Comparison of ENCODE assay signal across 9 mouse cellular contexts in genomic region chr11:59961338-59961875, GRCm38 (mm10). TPM values are rescaled to one million over a fixed set of nuclear protein-coding genes. Genes with fewer than 3 reads are reported as not detected.
DNase-seq lines count a peak whose midpoint lies in the region; ATAC-seq and TF ChIP-seq lines count a peak whose summit lies in the region.
"Had no signal": no experiment of that assay in that cellular context is flagged by ENCODE, and none has a peak within 500 bp of the region (broad histone marks: within the 10 kb centered on the region; RNA-seq: fewer than 3 reads in every experiment).

No protein-coding gene starts in this region.

- no peak for DNase-seq in heart, adult 9 months (ENCODE audit: low spot score in 2 of 2)
- DNase-seq in lung, postnatal 36 days: peak; percentile 64
- DNase-seq in lung, adult 2 months: no peak
- DNase-seq in retina, postnatal 1 day: no peak
- DNase-seq: liver, embryonic 13.5 days had no signal

- 0 out of 2 replicates have a peak, but pooled peaks cover 4% of the 10 kb centered on the region for H3K27me3 ChIP-seq in heart, embryonic 11.5 days (ENCODE audit: control insufficient read depth, insufficient read depth, low read length)
- H3K27me3 ChIP-seq in heart, embryonic 12.5 days (replicated peaks): no peaks in the 10 kb centered on the region

- peaks cover 58% of the 10 kb centered on the region for H3K4me1 ChIP-seq in heart, embryonic 11.5 days (ENCODE audit: control insufficient read depth, insufficient read depth, low read length)
- H3K4me1 ChIP-seq in lung, adult 2 months (ENCODE audit: control insufficient read depth, insufficient read depth, low read length): peaks cover 7% of the 10 kb centered on the region; the same call in 1 of the 2 replicates
- H3K4me1 ChIP-seq in heart, embryonic 12.5 days (replicated peaks): peaks cover 74% of the 10 kb centered on the region
- H3K4me1 ChIP-seq in olfactory bulb, adult 2 months (ENCODE audit: control insufficient read depth, insufficient read depth, low read length): peaks cover 56% of the 10 kb centered on the region

- no peaks in the 10 kb centered on the region for H3K9me3 ChIP-seq in heart, embryonic 11.5 days (replicated peaks; ENCODE audit: control insufficient read depth, low read length)
- no peaks in the 10 kb centered on the region for H3K9me3 ChIP-seq in heart, embryonic 12.5 days (replicated peaks)
- H3K9me3 ChIP-seq: liver, embryonic 13.5 days had no signal

- ATAC-seq in heart, embryonic 11.5 days (replicated peaks; ENCODE audit: insufficient number of reproducible peaks, low FRiP score, low TSS enrichment): no peak
- ATAC-seq in heart, embryonic 12.5 days (ENCODE audit: insufficient number of reproducible peaks, low FRiP score): no peak

- H3K27ac ChIP-seq in heart, embryonic 11.5 days (ENCODE audit: low read depth, low read length): peak overlapping the region; percentile 84
- peak overlapping the region; percentile 91 for H3K27ac ChIP-seq in heart, embryonic 12.5 days (ENCODE audit: poor library complexity, severe bottlenecking)
- H3K27ac ChIP-seq in olfactory bulb, adult 2 months (ENCODE audit: insufficient read depth, low read depth, low read length): peak overlapping the region; percentile 19; the same call in 1 of the 2 replicates
- H3K27ac ChIP-seq: liver, embryonic 13.5 days had no signal

- peaks cover 2% of the 10 kb centered on the region; the same call in 1 of the 2 replicates for H3K36me3 ChIP-seq in heart, embryonic 11.5 days (ENCODE audit: control insufficient read depth, insufficient read depth, low read length)
- peaks cover 21% of the 10 kb centered on the region for H3K36me3 ChIP-seq in heart, embryonic 12.5 days

- 64% methylated on average over 9 of the region's 9 CpGs for WGBS in heart, embryonic 11.5 days (ENCODE audit: insufficient replicate concordance)
- WGBS in lung, adult 2 months: 76% methylated on average over 9 of the region's 9 CpGs
- 56% methylated on average over 9 of the region's 9 CpGs for WGBS in heart, embryonic 12.5 days
- 78% methylated on average over 9 of the region's 9 CpGs for WGBS in olfactory bulb, adult 2 months

- TF ChIP-seq CTCF in lung, adult 2 months (IDR thresholded peaks at IDR 0.05; ENCODE audit: insufficient read depth, low read length): no peak
- no peak for TF ChIP-seq CTCF in olfactory bulb, adult 2 months (IDR thresholded peaks at IDR 0.05; ENCODE audit: insufficient read depth, low read depth, low read length)

- peak overlapping the region; percentile 61 for H3K9ac ChIP-seq in heart, embryonic 11.5 days (ENCODE audit: low read depth, low read length)
- peak overlapping the region; percentile 49; the same call in 1 of the 2 replicates for H3K9ac ChIP-seq in heart, embryonic 12.5 days
- H3K9ac ChIP-seq: liver, embryonic 13.5 days had no signal

- H3K4me3 ChIP-seq in heart, embryonic 11.5 days (ENCODE audit: low read depth, low read length): no peak overlapping the region
- H3K4me3 ChIP-seq in lung, adult 2 months (replicated peaks; ENCODE audit: extremely low read depth, low read depth, low read length): no peak overlapping the region
- no peak overlapping the region for H3K4me3 ChIP-seq in heart, embryonic 12.5 days
- H3K4me3 ChIP-seq in olfactory bulb, adult 2 months (ENCODE audit: insufficient read depth, low read depth, low read length): no peak overlapping the region
- H3K4me3 ChIP-seq: liver, embryonic 13.5 days; myocyte had no signal

- no peak for TF ChIP-seq POLR2A in lung, adult 2 months (IDR thresholded peaks at IDR 0.05; ENCODE audit: borderline replicate concordance, extremely low read depth, low read depth, low read length)
- TF ChIP-seq POLR2A in olfactory bulb, adult 2 months (IDR thresholded peaks at IDR 0.05; ENCODE audit: insufficient read depth, low read depth, low read length): no peak

- H3K4me2 ChIP-seq in heart, embryonic 11.5 days: peak overlapping the region; percentile 33
- H3K4me2 ChIP-seq in heart, embryonic 12.5 days: peak overlapping the region; percentile 11
- H3K4me2 ChIP-seq: liver, embryonic 13.5 days had no signal

RNA-seq across cellular contexts. Expression of gene Rasd1, which starts 3.3 kb away (rescaled TPM):
- 12.0 and 13.9 TPM in 2 replicates for polyA plus RNA-seq in heart, embryonic 11.5 days (2014; fragmentation: Nextera tagmentation; extraction: Ambion mirVana)
- 3.0 and 4.3 TPM in 2 replicates for polyA plus RNA-seq in lung, adult 2 months (2012; rRNA removed)
- polyA plus RNA-seq in heart, embryonic 12.5 days (2016; fragmentation: Nextera tagmentation; extraction: Ambion mirVana): 13.5 TPM in 2 replicates
- polyA plus RNA-seq in olfactory bulb, adult 2 months (2012; ENCODE audit: insufficient read depth, insufficient read length, low replicate concordance, missing spikeins): not detected in 2 replicates

RNA-seq across cellular contexts. Expression of gene Med9, which starts 13.4 kb away (rescaled TPM):
- polyA plus RNA-seq in heart, embryonic 11.5 days (2014; fragmentation: Nextera tagmentation; extraction: Ambion mirVana): 49.1 and 51.2 TPM in 2 replicates
- 21.2 and 21.5 TPM in 2 replicates for polyA plus RNA-seq in lung, adult 2 months (2012; rRNA removed)
- 46.5 and 48.2 TPM in 2 replicates for polyA plus RNA-seq in heart, embryonic 12.5 days (2016; fragmentation: Nextera tagmentation; extraction: Ambion mirVana)
- not detected in 2 replicates for polyA plus RNA-seq in olfactory bulb, adult 2 months (2012; ENCODE audit: insufficient read depth, insufficient read length, low replicate concordance, missing spikeins)

Comparison
In these comparisons a context has a peak if more than half of its experiments do, and no peak if none do; other contexts are left out.
1. H3K27ac ChIP-seq: peak in every context shown above with its lines; median percentile 91 in heart, embryonic 12.5 days; 84 in heart, embryonic 11.5 days; 19 in olfactory bulb, adult 2 months.
2. RNA of gene Med9, which starts 13.4 kb away (polyA plus RNA-seq): 49.1 to 51.2 TPM in heart, embryonic 11.5 days, 46.5 to 48.2 TPM in heart, embryonic 12.5 days and 21.2 to 21.5 TPM in lung, adult 2 months; not detected in olfactory bulb, adult 2 months; every median in the first group is over 10 times any median in the second.